Mouse (Mus musculus) mouse trophoblast stem cell (cell line): ENCODE data around the gene Pacsin2.

Experiments
- in situ Hi-C, 2 experiments: fragments of 300-500 bp; cut with MseI, MboI; formaldehyde crosslinking; loops; 2 replicates in 1 of 2; 3 replicates in 1 of 2; pipeline ENCODE4 v1.15.1; 2025

Gene Pacsin2

GRCm38 (mm10) chr15:83452219-83452760 is 12.1 kb downstream of the Pacsin2 start:
- in situ Hi-C loops, result no loop called here

- in situ Hi-C loops, result no loop called here
Observed at GRCm38 (mm10) chr15:83451621-83452210, 12.7 kb downstream of the Pacsin2 start.

GRCm38 (mm10) chr15:83450007-83450406 is 14.4 kb downstream of the Pacsin2 start:
- in situ Hi-C loops, result no loop called here

GRCm38 (mm10) chr15:83448646-83449045 is 15.8 kb downstream of the Pacsin2 start:
- in situ Hi-C loops, result no loop called here

- in situ Hi-C loops, result no loop called here
Observed at GRCm38 (mm10) chr15:83447791-83448544, 16.4 kb downstream of the Pacsin2 start.

- in situ Hi-C loops, result no loop called here
Observed at GRCm38 (mm10) chr15:83445908-83446307, 18.5 kb downstream of the Pacsin2 start.

GRCm38 (mm10) chr15:83445383-83445782 is 19.0 kb downstream of the Pacsin2 start:
- in situ Hi-C loops, result no loop called here

GRCm38 (mm10) chr15:83444425-83444824 is 20.0 kb downstream of the Pacsin2 start:
- in situ Hi-C loops, result no loop called here

- in situ Hi-C loops, result no loop called here
Observed at GRCm38 (mm10) chr15:83442495-83443037, 21.8 kb downstream of the Pacsin2 start.

GRCm38 (mm10) chr15:83440726-83441125 is 23.7 kb downstream of the Pacsin2 start:
- in situ Hi-C loops, result no loop called here

GRCm38 (mm10) chr15:83436541-83436940 is 27.9 kb downstream of the Pacsin2 start:
- in situ Hi-C loops, result no loop called here

- in situ Hi-C loops, result no loop called here
Observed at GRCm38 (mm10) chr15:83435324-83436090, 28.9 kb downstream of the Pacsin2 start.

- in situ Hi-C loops, result loop anchor here in 1 of 2 experiments (5.0 kb wide), 1 partner anchor 33 kb away; no protein-coding TSS in a partner anchor
Observed at GRCm38 (mm10) chr15:83434692-83435091, 29.7 kb downstream of the Pacsin2 start.

- in situ Hi-C loops, result loop anchor here in 1 of 2 experiments (5.0 kb wide), 1 partner anchor 34 kb away; no protein-coding TSS in a partner anchor
Observed at GRCm38 (mm10) chr15:83433344-83433743, 31.1 kb downstream of the Pacsin2 start.

GRCm38 (mm10) chr15:83432231-83433031 is 32.0 kb downstream of the Pacsin2 start:
- in situ Hi-C loops, result loop anchor here in 1 of 2 experiments (5.0 kb wide), 1 partner anchor 35 kb away; no protein-coding TSS in a partner anchor

GRCm38 (mm10) chr15:83430986-83431763 is 33.2 kb downstream of the Pacsin2 start:
- in situ Hi-C loops, result loop anchor here in 1 of 2 experiments (5.0 kb wide), 1 partner anchor 36 kb away; no protein-coding TSS in a partner anchor

- in situ Hi-C loops, result loop anchor here in 1 of 2 experiments (5.0 kb wide), 1 partner anchor 37 kb away; no protein-coding TSS in a partner anchor
Observed at GRCm38 (mm10) chr15:83430419-83430818, 34.0 kb downstream of the Pacsin2 start.

GRCm38 (mm10) chr15:83428586-83428985 is 35.8 kb downstream of the Pacsin2 start:
- in situ Hi-C loops, result no loop called here

GRCm38 (mm10) chr15:83427294-83428163 is 36.9 kb downstream of the Pacsin2 start:
- in situ Hi-C loops, result no loop called here
